Mouse (Mus musculus) megakaryocyte, embryonic 14.5 days (primary cell): ENCODE measurements around the gene Ttc27.

ENCODE experiments used
- FLI1 ChIP-seq: IDR thresholded peaks from 2 replicates; pipeline ENCODE4 v1.6.1; 2012; ENCODE audit warnings: low read length, inconsistent platforms, mixed read lengths
- GATA1 ChIP-seq: IDR thresholded peaks from 3 replicates; pipeline ENCODE4 v1.6.1; 2012; ENCODE audit warnings: mixed read lengths, low read length, inconsistent platforms, borderline replicate concordance

DNA sequence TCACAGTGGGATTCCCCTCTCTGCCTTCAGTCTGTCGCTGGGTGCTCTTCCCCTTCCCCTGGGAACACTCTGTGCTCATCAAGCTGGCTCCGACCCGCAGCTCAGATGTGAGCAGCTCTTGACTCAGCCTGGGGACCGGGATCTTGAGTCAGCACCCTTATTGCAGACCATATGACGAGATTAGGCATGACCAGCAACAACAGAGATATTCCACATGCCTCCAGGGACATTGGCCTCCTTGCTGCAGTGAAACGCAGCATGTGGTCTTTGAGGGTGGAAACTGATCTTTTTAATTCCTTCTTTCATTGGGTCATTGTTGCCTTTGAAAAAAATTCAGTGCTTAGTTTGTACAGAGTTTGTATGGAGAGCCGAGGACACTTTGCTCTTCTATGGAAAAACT, 169.5 kb downstream of the Ttc27 start:
- TF ChIP-seq GATA1 (no peak), FLI1 (no peak)
